Mouse (Mus musculus) hindbrain, embryonic 15.5 days (tissue): ENCODE measurements around the gene Cd8a. TPM values are rescaled to one million over a fixed set of nuclear protein-coding genes. Genes with fewer than 3 reads are reported as not detected.

Experiments
- ATAC-seq: fragments of 200-750 bp; cut with Nextera tagmentation; 2 replicates; pipeline ENCODE4 v1.8.0; 2017; ENCODE audit warnings: low read depth, moderate number of reproducible peaks, moderate TSS enrichment; ENCODE audit not compliant: low FRiP score
- H3K27ac ChIP-seq: fragments of 300-500 bp; sonication (generic); replicated peaks from 2 replicates; pipeline ENCODE4 v1.5.1; 2015; ENCODE audit warnings: mild to moderate bottlenecking, inconsistent platforms
- H3K27me3 ChIP-seq: fragments of 300-500 bp; sonication (generic); 2 replicates; pipeline ENCODE4 v1.6.1; 2015; ENCODE audit warnings: control low read depth, inconsistent platforms
- H3K36me3 ChIP-seq: fragments of 300-500 bp; sonication (generic); 2 replicates; pipeline ENCODE4 v1.6.1; 2015; ENCODE audit warnings: control low read depth, inconsistent platforms
- H3K4me1 ChIP-seq: fragments of 300-500 bp; sonication (generic); replicated peaks from 2 replicates; pipeline ENCODE4 v1.6.1; 2015; ENCODE audit warnings: control low read depth, inconsistent platforms
- H3K4me2 ChIP-seq: fragments of 300-500 bp; sonication (generic); 2 replicates; pipeline ENCODE4 v1.6.1; 2015; ENCODE audit warnings: moderate library complexity, mild to moderate bottlenecking, inconsistent platforms
- H3K4me3 ChIP-seq: fragments of 300-500 bp; sonication (generic); 2 replicates; pipeline ENCODE4 v1.5.1; 2015; ENCODE audit warnings: mild to moderate bottlenecking, inconsistent platforms
- H3K9ac ChIP-seq: fragments of 300-500 bp; sonication (generic); 2 replicates; pipeline ENCODE4 v1.6.1; 2015; ENCODE audit warnings: inconsistent platforms
- H3K9me3 ChIP-seq: fragments of 300-500 bp; sonication (generic); 2 replicates; pipeline ENCODE4 v1.6.1; 2016; ENCODE audit warnings: control low read depth, inconsistent platforms
- WGBS: fragments of 180-500 bp; shearing (Covaris S2); methylation state at CpG from one replicate; pipeline ENCODE4 v1.1.7; 2015; 5-methylcytosine and 5-hydroxymethylcytosine counted together
- polyA plus RNA-seq: library from polyadenylated mRNA; unstranded; fragments of >200 nt; fragmentation: Nextera tagmentation; extraction: Ambion mirVana; gene quantifications from 2 replicates; pipeline ENCODE4 v1.2.1, GENCODE M21; 2015

Gene Cd8a
- polyA plus RNA-seq, 1 experiment from 2014 or later = not detected

- no peaks in the 10 kb centered on the region for H3K9me3 ChIP-seq
- no peak overlapping the region for H3K9ac ChIP-seq
- 91% methylated on average over 19 of the region's 19 CpGs for WGBS
- H3K4me1 ChIP-seq = no peaks in the 10 kb centered on the region
- no peak overlapping the region for H3K27ac ChIP-seq
- H3K36me3 ChIP-seq = no peaks in the 10 kb centered on the region
- no peak overlapping the region for H3K4me3 ChIP-seq
- no peaks in the 10 kb centered on the region for H3K27me3 ChIP-seq
- no peak for ATAC-seq
- H3K4me2 ChIP-seq = no peak overlapping the region
These were observed 1.1 kb downstream of the Cd8a start for GRCm38 (mm10) chr6:71374311-71374829.

- no peak overlapping the region for H3K4me2 ChIP-seq
- no peaks in the 10 kb centered on the region for H3K9me3 ChIP-seq
- 76% methylated on average over 2 of the region's 2 CpGs for WGBS
- no peaks in the 10 kb centered on the region for H3K36me3 ChIP-seq
- H3K27ac ChIP-seq = no peak overlapping the region
- no peaks in the 10 kb centered on the region for H3K4me1 ChIP-seq
- H3K27me3 ChIP-seq = no peaks in the 10 kb centered on the region
- no peak for ATAC-seq
- H3K9ac ChIP-seq = no peak overlapping the region
- no peak overlapping the region for H3K4me3 ChIP-seq
These were observed 1.7 kb downstream of the Cd8a start for GRCm38 (mm10) chr6:71374921-71375320.

GRCm38 (mm10) chr6:71376711-71377110 is 3.5 kb downstream of the Cd8a start:
- Histone ChIP-seq H3K36me3 (no peaks in the 10 kb centered on the region), H3K4me2 (no peak overlapping the region), H3K4me3 (no peak overlapping the region), H3K27ac (no peak overlapping the region), H3K9ac (no peak overlapping the region), H3K4me1 (no peaks in the 10 kb centered on the region), H3K27me3 (no peaks in the 10 kb centered on the region), H3K9me3 (no peaks in the 10 kb centered on the region)
- ATAC-seq = no peak
- 97% methylated on average over 13 of the region's 13 CpGs for WGBS

- Histone ChIP-seq H3K4me1 (no peaks in the 10 kb centered on the region), H3K9me3 (no peaks in the 10 kb centered on the region), H3K27me3 (no peaks in the 10 kb centered on the region), H3K4me3 (no peak overlapping the region), H3K27ac (no peak overlapping the region), H3K4me2 (no peak overlapping the region), H3K36me3 (no peaks in the 10 kb centered on the region), H3K9ac (no peak overlapping the region)
- 95% methylated on average over 5 of the region's 5 CpGs for WGBS
- ATAC-seq = no peak
These were observed 8.4 kb downstream of the Cd8a start for GRCm38 (mm10) chr6:71381654-71382053.

GRCm38 (mm10) chr6:71390496-71390895 is 17.3 kb downstream of the Cd8a start:
- Histone ChIP-seq H3K4me2 (no peak overlapping the region), H3K4me1 (no peaks in the 10 kb centered on the region), H3K4me3 (no peak overlapping the region), H3K36me3 (peaks cover 15% of the 10 kb centered on the region; the same call in 1 of the 2 replicates), H3K27ac (no peak overlapping the region), H3K27me3 (no peaks in the 10 kb centered on the region), H3K9me3 (no peaks in the 10 kb centered on the region), H3K9ac (no peak overlapping the region)
- WGBS = 94% methylated on average over 2 of the region's 2 CpGs
- ATAC-seq = no peak

- Histone ChIP-seq H3K9me3 (no peaks in the 10 kb centered on the region), H3K27ac (no peak overlapping the region), H3K4me1 (no peaks in the 10 kb centered on the region), H3K4me2 (no peak overlapping the region), H3K4me3 (no peak overlapping the region), H3K36me3 (peaks cover 13% of the 10 kb centered on the region; the same call in 1 of the 2 replicates), H3K9ac (no peak overlapping the region), H3K27me3 (no peaks in the 10 kb centered on the region)
- WGBS = 93% methylated on average over 1 of the region's 1 CpGs
- ATAC-seq = no peak
These were observed 22.8 kb downstream of the Cd8a start for GRCm38 (mm10) chr6:71396016-71396415.

- Histone ChIP-seq H3K9ac (no peak overlapping the region), H3K27ac (no peak overlapping the region)
- 89% methylated on average over 6 of the region's 6 CpGs for WGBS
These were observed 23.5 kb downstream of the Cd8a start for GRCm38 (mm10) chr6:71396761-71397160.

GRCm38 (mm10) chr6:71398829-71399609 is 25.8 kb downstream of the Cd8a start:
- 0 out of 2 replicates have a peak, but pooled peaks have one; percentile 34 for ATAC-seq

More at GRCm38 (mm10) chr6:71396761-71397160, 23.5 kb downstream of the Cd8a start:
- peaks cover 9% of the 10 kb centered on the region; the same call in 1 of the 2 replicates for H3K36me3 ChIP-seq
- no peaks in the 10 kb centered on the region for H3K27me3 ChIP-seq
- no peak overlapping the region for H3K4me3 ChIP-seq
- H3K4me2 ChIP-seq = no peak overlapping the region
- ATAC-seq = no peak
- no peaks in the 10 kb centered on the region for H3K9me3 ChIP-seq
- H3K4me1 ChIP-seq = no peaks in the 10 kb centered on the region

GRCm38 (mm10) chr6:71414624-71415023 is 41.4 kb downstream of the Cd8a start:
- Histone ChIP-seq H3K9me3 (no peaks in the 10 kb centered on the region), H3K4me1 (no peaks in the 10 kb centered on the region), H3K4me3 (no peak overlapping the region), H3K27ac (no peak overlapping the region), H3K36me3 (peaks cover 2% of the 10 kb centered on the region), H3K27me3 (no peaks in the 10 kb centered on the region), H3K9ac (no peak overlapping the region), H3K4me2 (no peak overlapping the region)
- 79% methylated on average over 4 of the region's 4 CpGs for WGBS
- ATAC-seq = no peak

More at GRCm38 (mm10) chr6:71398829-71399609, 25.8 kb downstream of the Cd8a start:
- Histone ChIP-seq H3K9ac (no peak overlapping the region), H3K4me1 (no peaks in the 10 kb centered on the region), H3K27me3 (no peaks in the 10 kb centered on the region), H3K9me3 (no peaks in the 10 kb centered on the region), H3K4me2 (no peak overlapping the region; the same call in 1 of the 2 replicates), H3K4me3 (no peak overlapping the region), H3K36me3 (peaks cover 6% of the 10 kb centered on the region; the same call in 1 of the 2 replicates), H3K27ac (no peak overlapping the region; the same call in 1 of the 2 replicates)
- 81% methylated on average over 4 of the region's 4 CpGs for WGBS

GRCm38 (mm10) chr6:71415446-71415845 is 42.2 kb downstream of the Cd8a start:
- ATAC-seq = no peak
- Histone ChIP-seq H3K4me2 (no peak overlapping the region), H3K27ac (no peak overlapping the region), H3K4me1 (no peaks in the 10 kb centered on the region), H3K36me3 (peaks cover 2% of the 10 kb centered on the region), H3K4me3 (no peak overlapping the region), H3K9ac (no peak overlapping the region), H3K9me3 (no peaks in the 10 kb centered on the region), H3K27me3 (no peaks in the 10 kb centered on the region)
- WGBS = 88% methylated on average over 3 of the region's 3 CpGs

GRCm38 (mm10) chr6:71418874-71419273 is 45.6 kb downstream of the Cd8a start:
- no peak overlapping the region for H3K4me2 ChIP-seq
- no peaks in the 10 kb centered on the region for H3K4me1 ChIP-seq
- no peaks in the 10 kb centered on the region for H3K27me3 ChIP-seq
- H3K27ac ChIP-seq = no peak overlapping the region
- H3K36me3 ChIP-seq = no peaks in the 10 kb centered on the region
- H3K9me3 ChIP-seq = no peaks in the 10 kb centered on the region
- 88% methylated on average over 3 of the region's 3 CpGs for WGBS
- ATAC-seq = no peak
- no peak overlapping the region for H3K4me3 ChIP-seq
- H3K9ac ChIP-seq = no peak overlapping the region

GRCm38 (mm10) chr6:71420848-71421247 is 47.6 kb downstream of the Cd8a start:
- WGBS = 92% methylated on average over 6 of the region's 6 CpGs
- H3K4me1 ChIP-seq = no peaks in the 10 kb centered on the region
- no peaks in the 10 kb centered on the region for H3K36me3 ChIP-seq

More at GRCm38 (mm10) chr6:71420848-71421247, 47.6 kb downstream of the Cd8a start:
- Histone ChIP-seq H3K4me3 (no peak overlapping the region), H3K4me2 (no peak overlapping the region), H3K27ac (no peak overlapping the region), H3K9ac (no peak overlapping the region), H3K27me3 (no peaks in the 10 kb centered on the region), H3K9me3 (no peaks in the 10 kb centered on the region)
- no peak for ATAC-seq
